Mouse (Mus musculus): ENCODE measurements around the gene Misp.

- TF ChIP-seq CTCF (conservative IDR thresholded peaks at IDR 0.05; ENCODE audit: low read length) (no peak), NANOG (IDR thresholded peaks at IDR 0.05; ENCODE audit: borderline replicate concordance, low read length) (no peak), POU5F1 (IDR thresholded peaks at IDR 0.05; ENCODE audit: borderline replicate concordance, low read length) (no peak)
Measured at GRCm38 (mm10) chr10:79806331-79806730, 14.5 kb upstream of the Misp start.

All from E14TG2a.4 (cell line).